Comparison of ENCODE assay signal across 8 mouse cellular contexts in genomic region chr3:52088458-52089341, GRCm38 (mm10). TPM values are rescaled to one million over a fixed set of nuclear protein-coding genes. Genes with fewer than 3 reads are reported as not detected.
DNase-seq lines count a peak whose midpoint lies in the region; ATAC-seq and TF ChIP-seq lines count a peak whose summit lies in the region.

No protein-coding gene starts in this region.

- 20% methylated on average over 19 of the region's 19 CpGs for WGBS in forebrain, embryonic 15.5 days
- 24% methylated on average over 19 of the region's 19 CpGs for WGBS in liver, embryonic 13.5 days (ENCODE audit: insufficient replicate concordance)

- H3K79me3 ChIP-seq in C2C12 (ENCODE audit: low read depth) = peaks cover 13% of the 10 kb centered on the region

- H3ac ChIP-seq in C2C12 (ENCODE audit: control insufficient read depth, insufficient read length, low read depth) (peak overlapping the region; percentile 39), myocyte (ENCODE audit: control insufficient read depth, insufficient read length) (no peak overlapping the region)

- H3K9ac ChIP-seq in forebrain, embryonic 15.5 days (replicated peaks) = peak overlapping the region; percentile 7; the same call in 1 of the 2 replicates
- peak overlapping the region; percentile 23; the same call in 1 of the 2 replicates for H3K9ac ChIP-seq in liver, embryonic 13.5 days

- ATAC-seq in cerebellum, adult (ENCODE audit: insufficient number of reproducible peaks, low FRiP score, low TSS enrichment) = peak; percentile 98
- ATAC-seq in forebrain, embryonic 15.5 days (replicated peaks) = peak; percentile 75
- ATAC-seq in liver, embryonic 13.5 days (ENCODE audit: low read depth) = peak; percentile 75

- TF ChIP-seq POLR2A in myocyte (IDR thresholded peaks at IDR 0.05; ENCODE audit: insufficient read length, low read depth) = peak; percentile 48

- TF ChIP-seq CTCF in C2C12 (IDR thresholded peaks at IDR 0.05; ENCODE audit: control insufficient read depth, insufficient read depth, insufficient read length) = no peak

- H3K36me3 ChIP-seq in C2C12 (ENCODE audit: control insufficient read depth, insufficient read depth) = no peaks in the 10 kb centered on the region
- no peaks in the 10 kb centered on the region for H3K36me3 ChIP-seq in forebrain, embryonic 15.5 days
- H3K36me3 ChIP-seq in liver, embryonic 13.5 days = no peaks in the 10 kb centered on the region
- no peaks in the 10 kb centered on the region for H3K36me3 ChIP-seq in myocyte (ENCODE audit: control insufficient read depth, insufficient read depth)

- H3K27me3 ChIP-seq in C2C12 (ENCODE audit: control insufficient read depth, insufficient read depth, insufficient read length) = no peaks in the 10 kb centered on the region
- H3K27me3 ChIP-seq in forebrain, embryonic 15.5 days = no peaks in the 10 kb centered on the region
- no peaks in the 10 kb centered on the region for H3K27me3 ChIP-seq in liver, embryonic 13.5 days
- H3K27me3 ChIP-seq in myocyte (ENCODE audit: control insufficient read depth, insufficient read depth, insufficient read length) = no peaks in the 10 kb centered on the region

- H3K4me3 ChIP-seq in C2C12 (ENCODE audit: insufficient read depth, poor library complexity, severe bottlenecking) = no peak overlapping the region
- no peak overlapping the region for H3K4me3 ChIP-seq in forebrain, embryonic 15.5 days
- no peak overlapping the region for H3K4me3 ChIP-seq in liver, embryonic 13.5 days (replicated peaks)
- peak overlapping the region; percentile 18 for H3K4me3 ChIP-seq in myocyte

- intact Hi-C loops in heart, postnatal 10 days (cut with DNase I) = loop anchor here (1.0 kb wide), 1 partner anchor 41 kb away; no protein-coding TSS in a partner anchor

- H3K9me3 ChIP-seq in forebrain, embryonic 15.5 days = no peaks in the 10 kb centered on the region
- H3K9me3 ChIP-seq in liver, embryonic 13.5 days (replicated peaks) = no peaks in the 10 kb centered on the region

- H3K27ac ChIP-seq in forebrain, embryonic 15.5 days (replicated peaks) = peak overlapping the region; percentile 81
- H3K27ac ChIP-seq in liver, embryonic 13.5 days = peak overlapping the region; percentile 77

- peaks cover 21% of the 10 kb centered on the region for H3K4me1 ChIP-seq in forebrain, embryonic 15.5 days
- peaks cover 42% of the 10 kb centered on the region for H3K4me1 ChIP-seq in liver, embryonic 13.5 days (replicated peaks)

- peak; percentile 97 to 98 for DNase-seq in heart, postnatal 10 days
- peak; percentile 96 to 99 for DNase-seq in kidney, postnatal 36 days
- DNase-seq in liver, embryonic 13.5 days = peak; percentile 20
- peak; percentile 84 to 91 for DNase-seq in spleen, postnatal 4 days (ENCODE audit: low spot score in 2 of 2)

- peak overlapping the region; percentile 35 for H3K4me2 ChIP-seq in forebrain, embryonic 15.5 days (replicated peaks)
- H3K4me2 ChIP-seq in liver, embryonic 13.5 days = peak overlapping the region; percentile 32; the same call in 1 of the 2 replicates
- peak overlapping the region; percentile 86 for H3K4me2 ChIP-seq in myocyte (ENCODE audit: low read depth)

- H3K79me2 ChIP-seq in C2C12 (ENCODE audit: control insufficient read depth, insufficient read depth) (peaks cover 75% of the 10 kb centered on the region), myocyte (ENCODE audit: control insufficient read depth, insufficient read depth) (peaks cover 75% of the 10 kb centered on the region)

TF ChIP-seq in C2C12, 6 proteins besides CTCF, POLR2A, EP300 and RAD21:
- TF ChIP-seq FOSL1 (IDR thresholded peaks at IDR 0.05; ENCODE audit: insufficient read depth, low read length, poor library complexity, severe bottlenecking) (no peak), USF1 (IDR thresholded peaks at IDR 0.05; ENCODE audit: low read depth) (no peak), MYOG (IDR thresholded peaks at IDR 0.05; ENCODE audit: control insufficient read depth, extremely low read depth, insufficient read length) (no peak), MYOD1 (IDR thresholded peaks at IDR 0.05; ENCODE audit: control insufficient read depth, insufficient read length, low read depth) (no peak), CEBPB (IDR thresholded peaks at IDR 0.05; ENCODE audit: low read depth) (no peak), MAX (IDR thresholded peaks at IDR 0.05) (no peak)

TF ChIP-seq in myocyte, 11 proteins besides CTCF, POLR2A, EP300 and RAD21:
- TF ChIP-seq REST (IDR thresholded peaks at IDR 0.05; ENCODE audit: insufficient read depth, insufficient read length) (no peak), E2F4 (IDR thresholded peaks at IDR 0.05; ENCODE audit: insufficient read depth) (no peak), POLR2AphosphoS2 (IDR thresholded peaks at IDR 0.05; ENCODE audit: insufficient read length, low read depth) (peak; percentile 44), TCF3 (IDR thresholded peaks at IDR 0.05; ENCODE audit: insufficient read length, low read depth) (no peak), MYOG (IDR thresholded peaks at IDR 0.05; ENCODE audit: control insufficient read depth in 1 of 3, insufficient read depth in 1 of 3, insufficient read length in 2 of 3, low read depth in 2 of 3) (peak in 1 of 3 experiments; percentile 10), SRF (IDR thresholded peaks at IDR 0.05; ENCODE audit: control insufficient read depth, insufficient read length, low read depth) (no peak), MAX (IDR thresholded peaks at IDR 0.05; ENCODE audit: low read depth) (no peak), USF1 (IDR thresholded peaks at IDR 0.05; ENCODE audit: low read depth) (no peak), CEBPB (IDR thresholded peaks at IDR 0.05; ENCODE audit: insufficient read depth, poor library complexity, severe bottlenecking) (peak; percentile 60; the same call in 1 of the 2 replicates)
TF ChIP-seq in myocyte: peak in this region for 3.

RNA-seq across cellular contexts. Expression of gene Maml3, which starts 16.2 kb away (rescaled TPM):
- polyA plus RNA-seq in C2C12 (2012; fragmentation: generic; extraction: Trizol) (2.2 TPM), myocyte (2012; fragmentation: generic; extraction: Trizol) (3.1 TPM)
- 4.9 and 5.3 TPM in 2 replicates for polyA plus RNA-seq in forebrain, embryonic 15.5 days (2015; fragmentation: Nextera tagmentation; extraction: Ambion mirVana)
- 1 to 10 TPM; 5.4 to 5.6 TPM for total RNA-seq in heart, postnatal 10 days (2021)
- 0.69 and 1.1 TPM in 2 replicates for polyA plus RNA-seq in liver, embryonic 13.5 days (2015; fragmentation: Nextera tagmentation; extraction: Ambion mirVana)

Comparison
In these comparisons a context has a peak if more than half of its experiments do, and no peak if none do; other contexts are left out.
1. H3K4me2 ChIP-seq: peak in every context shown above with its lines; median percentile 86 in myocyte; 35 in forebrain, embryonic 15.5 days; 32 in liver, embryonic 13.5 days.
2. DNase-seq: peak in every context shown above with its lines; median percentile 98 in heart, postnatal 10 days; 98 in kidney, postnatal 36 days; 88 in spleen, postnatal 4 days; 20 in liver, embryonic 13.5 days.